ENCODE assay signal across 8 mouse cellular contexts in the genomic region with DNA sequence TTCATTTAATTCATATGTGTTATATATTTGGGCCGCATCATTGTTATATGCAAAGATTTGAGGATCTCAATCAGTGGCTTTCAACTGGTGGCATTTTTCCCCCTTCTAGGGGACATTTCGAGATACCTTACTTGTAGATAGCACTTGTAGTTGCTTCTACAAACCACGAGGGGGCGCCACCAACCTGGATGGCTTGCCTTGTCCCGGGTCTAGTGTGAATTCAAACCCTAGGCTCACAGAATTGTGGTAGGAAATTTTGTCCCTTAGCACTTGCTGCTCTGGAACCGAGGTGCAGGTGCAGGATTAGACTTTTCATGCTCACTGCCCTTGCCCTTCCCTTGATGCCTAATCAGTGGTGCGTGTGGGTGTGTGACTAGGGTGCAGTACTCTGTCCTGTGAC.
DNase-seq lines count a peak whose midpoint lies in the region; ATAC-seq and TF ChIP-seq lines count a peak whose summit lies in the region.

No protein-coding gene starts in this region.

- no peak; the same call in 1 of the 2 replicates for ATAC-seq in frontal cortex, adult (ENCODE audit: low TSS enrichment)
- ATAC-seq in forebrain, postnatal 0 days, result no peak

- peaks cover 4% of the 10 kb centered on the region; the same call in 1 of the 2 replicates for H3K27me3 ChIP-seq in forebrain, postnatal 0 days (ENCODE audit: insufficient read depth, low read length)
- H3K27me3 ChIP-seq in testis, adult 2 months (ENCODE audit: control insufficient read depth, insufficient read depth, low read length), result no peaks in the 10 kb centered on the region

- no peak overlapping the region for H3K27ac ChIP-seq in bone marrow macrophage, adult 2 months (ENCODE audit: insufficient read depth, low read depth, low read length)
- H3K27ac ChIP-seq in forebrain, postnatal 0 days (ENCODE audit: low read depth, low read length), result no peak overlapping the region
- H3K27ac ChIP-seq in testis, adult 2 months (ENCODE audit: control insufficient read depth, insufficient read depth, low read depth, low read length), result no peak overlapping the region

- TF ChIP-seq CTCF in bone marrow macrophage, adult 2 months (IDR thresholded peaks at IDR 0.05; ENCODE audit: low read depth, low read length), result peak; percentile 99
- peak; percentile 86 for TF ChIP-seq CTCF in forebrain, postnatal 0 days (IDR thresholded peaks at IDR 0.05; ENCODE audit: low read depth)
- peak; percentile 86; the same call in 1 of the 2 replicates for TF ChIP-seq CTCF in testis, adult 2 months (IDR thresholded peaks at IDR 0.05; ENCODE audit: control insufficient read depth, insufficient read depth, insufficient replicate concordance, low read depth, low read length)

- TF ChIP-seq POLR2A in bone marrow macrophage, adult 2 months (IDR thresholded peaks at IDR 0.05; ENCODE audit: borderline replicate concordance, low read depth, low read length), result no peak
- no peak for TF ChIP-seq POLR2A in testis, adult 2 months (IDR thresholded peaks at IDR 0.05; ENCODE audit: control insufficient read depth, low read depth, low read length)

- H3K9me3 ChIP-seq in forebrain, postnatal 0 days (ENCODE audit: low read length), result no peaks in the 10 kb centered on the region

- H3K9ac ChIP-seq in forebrain, postnatal 0 days, result no peak overlapping the region

- no peak overlapping the region for H3K4me2 ChIP-seq in forebrain, postnatal 0 days (ENCODE audit: low read depth)

- H3K4me3 ChIP-seq in bone marrow macrophage, adult 2 months (ENCODE audit: insufficient read depth, low read length), result no peak overlapping the region
- no peak overlapping the region for H3K4me3 ChIP-seq in forebrain, postnatal 0 days (ENCODE audit: low read depth, low read length)
- H3K4me3 ChIP-seq in testis, adult 2 months (ENCODE audit: control insufficient read depth, low read depth, low read length), result no peak overlapping the region

- H3K4me1 ChIP-seq in bone marrow macrophage, adult 2 months (ENCODE audit: control insufficient read depth, insufficient read depth, low read length), result peaks cover 22% of the 10 kb centered on the region
- H3K4me1 ChIP-seq in forebrain, postnatal 0 days (ENCODE audit: insufficient read depth), result no peaks in the 10 kb centered on the region
- peaks cover 2% of the 10 kb centered on the region for H3K4me1 ChIP-seq in testis, adult 2 months (ENCODE audit: control insufficient read depth, insufficient read depth, low read length)

- 18% methylated on average over 7 of the region's 7 CpGs for WGBS in forebrain, postnatal 0 days

- no peaks in the 10 kb centered on the region for H3K36me3 ChIP-seq in forebrain, postnatal 0 days (ENCODE audit: insufficient read depth)
- H3K36me3 ChIP-seq in testis, adult 2 months (ENCODE audit: control insufficient read depth, insufficient read depth, low read length), result no peaks in the 10 kb centered on the region

- peak; percentile 20 to 85 for DNase-seq in frontal cortex, adult 2 months (ENCODE audit: extremely low spot score in 1 of 2, low spot score in 1 of 2)
- DNase-seq in CD4-positive, CD25-positive, alpha-beta regulatory T cell, adult 2 months (ENCODE audit: low read depth, low spot score), result peak; percentile 83
- DNase-seq in forebrain, postnatal 0 days, result peak; percentile 72
- peak; percentile 56 to 91 for DNase-seq in layer of hippocampus, postnatal 25 days (ENCODE audit: extremely low spot score in 1 of 2, low spot score in 1 of 2)
- DNase-seq in naive thymus-derived CD4-positive, alpha-beta T cell, adult 2 months (ENCODE audit: low read depth), result peak; percentile 81
